Mouse (Mus musculus) kidney, adult 2 months (tissue): ENCODE results near the gene Foxl1.

ENCODE experiments used
- CTCF ChIP-seq: fragments of 200-500 bp; conservative IDR thresholded peaks from 2 replicates; pipeline ENCODE4 v1.5.1; 2011; ENCODE audit warnings: low read depth, mild to moderate bottlenecking, control low read depth, low read length, moderate library complexity, mixed read lengths; ENCODE audit not compliant: insufficient read depth, insufficient read length
- POLR2A ChIP-seq: fragments of 200-500 bp; IDR thresholded peaks from one replicate; pipeline ENCODE4 v1.6.1; 2011; ENCODE audit warnings: low read depth, low read length, control low read depth

GRCm38 (mm10) chr8:121108657-121109056 lies 19.1 kb upstream of the Foxl1 start:
- TF ChIP-seq POLR2A = no peak
- no peak for TF ChIP-seq CTCF
